Mouse (Mus musculus) CD4-positive, CD25-positive, alpha-beta regulatory T cell, adult 9 weeks (primary cell): ENCODE results near the gene Btbd35f11. TPM values are rescaled to one million over a fixed set of nuclear protein-coding genes. Genes with fewer than 3 reads are reported as not detected.

Experiments
- polyA plus RNA-seq: library from polyadenylated mRNA; unstranded; fragments of 100-300 nt; shearing (Covaris generic); gene quantifications from one replicate; pipeline ENCODE4 v1.2.1, GENCODE M21; 2017

Gene Btbd35f11
- not detected for polyA plus RNA-seq

GRCm38 (mm10) chrX:3443590-3443989 lies at the start of gene Btbd35f11:
TSS of gene Btbd35f11 (minus strand) at chrX:3443690.

Other genes with a start within 250 kb of the Btbd35f11 start
- not detected for gene Btbd35f24, start 247.9 kb downstream of the Btbd35f11 start, polyA plus RNA-seq